Mouse (Mus musculus) midbrain, embryonic 16.5 days (tissue): ENCODE results near the gene Ppdpf. TPM values are rescaled to one million over a fixed set of nuclear protein-coding genes. Genes with fewer than 3 reads are reported as not detected.
A peak's percentile ranks its signal among the peaks of the same experiment; 100 is the strongest.

Experiments
- ATAC-seq: fragments of 200-750 bp; cut with Nextera tagmentation; 2 replicates; pipeline ENCODE4 v1.8.0; 2017; ENCODE audit warnings: moderate TSS enrichment
- H3K27ac ChIP-seq: fragments of 300-500 bp; sonication (generic); 2 replicates; pipeline ENCODE4 v1.5.1; 2014; ENCODE audit warnings: mild to moderate bottlenecking, low read length, mixed read lengths
- H3K27me3 ChIP-seq: fragments of 300-500 bp; sonication (generic); 2 replicates; pipeline ENCODE4 v1.6.1; 2014; ENCODE audit warnings: low read depth, low read length, mixed read lengths; ENCODE audit not compliant: control insufficient read depth, insufficient read depth
- H3K36me3 ChIP-seq: fragments of 300-500 bp; sonication (generic); 2 replicates; pipeline ENCODE4 v1.6.1; 2014; ENCODE audit warnings: mild to moderate bottlenecking, low read length, moderate library complexity, mixed read lengths; ENCODE audit not compliant: control insufficient read depth, insufficient read depth
- H3K4me1 ChIP-seq: fragments of 300-500 bp; sonication (generic); 2 replicates; pipeline ENCODE4 v1.6.1; 2014; ENCODE audit warnings: mild to moderate bottlenecking, low read length, mixed read lengths; ENCODE audit not compliant: control insufficient read depth, insufficient read depth
- H3K4me2 ChIP-seq: fragments of 300-500 bp; sonication (generic); 2 replicates; pipeline ENCODE4 v1.6.1; 2014; ENCODE audit warnings: mild to moderate bottlenecking, low read length, mixed read lengths
- H3K4me3 ChIP-seq: fragments of 300-500 bp; sonication (generic); 2 replicates; pipeline ENCODE4 v1.5.1; 2014; ENCODE audit warnings: low read depth, mild to moderate bottlenecking, low read length, moderate library complexity, mixed read lengths
- H3K9ac ChIP-seq: fragments of 300-500 bp; sonication (generic); 2 replicates; pipeline ENCODE4 v1.6.1; 2014; ENCODE audit warnings: low read depth, low read length, mixed read lengths
- H3K9me3 ChIP-seq: fragments of 300-500 bp; sonication (generic); replicated peaks from 2 replicates; pipeline ENCODE4 v1.6.1; 2014; ENCODE audit warnings: mild to moderate bottlenecking, low read length, mixed read lengths; ENCODE audit not compliant: control insufficient read depth, poor library complexity, severe bottlenecking
- WGBS: fragments of 180-500 bp; shearing (Covaris S2); extraction: QIAGEN DNeasy Blood & Tissue Kit; methylation state at CpG from one replicate; pipeline ENCODE4 v1.1.7; 2014; 5-methylcytosine and 5-hydroxymethylcytosine counted together
- polyA plus RNA-seq: library from polyadenylated mRNA; unstranded; fragments of >200 nt; fragmentation: Nextera tagmentation; extraction: Ambion mirVana; gene quantifications from 2 replicates; pipeline ENCODE4 v1.2.1, GENCODE M21; 2015

Ppdpf gene
- polyA plus RNA-seq = 407 and 408 TPM in 2 replicates

DNA sequence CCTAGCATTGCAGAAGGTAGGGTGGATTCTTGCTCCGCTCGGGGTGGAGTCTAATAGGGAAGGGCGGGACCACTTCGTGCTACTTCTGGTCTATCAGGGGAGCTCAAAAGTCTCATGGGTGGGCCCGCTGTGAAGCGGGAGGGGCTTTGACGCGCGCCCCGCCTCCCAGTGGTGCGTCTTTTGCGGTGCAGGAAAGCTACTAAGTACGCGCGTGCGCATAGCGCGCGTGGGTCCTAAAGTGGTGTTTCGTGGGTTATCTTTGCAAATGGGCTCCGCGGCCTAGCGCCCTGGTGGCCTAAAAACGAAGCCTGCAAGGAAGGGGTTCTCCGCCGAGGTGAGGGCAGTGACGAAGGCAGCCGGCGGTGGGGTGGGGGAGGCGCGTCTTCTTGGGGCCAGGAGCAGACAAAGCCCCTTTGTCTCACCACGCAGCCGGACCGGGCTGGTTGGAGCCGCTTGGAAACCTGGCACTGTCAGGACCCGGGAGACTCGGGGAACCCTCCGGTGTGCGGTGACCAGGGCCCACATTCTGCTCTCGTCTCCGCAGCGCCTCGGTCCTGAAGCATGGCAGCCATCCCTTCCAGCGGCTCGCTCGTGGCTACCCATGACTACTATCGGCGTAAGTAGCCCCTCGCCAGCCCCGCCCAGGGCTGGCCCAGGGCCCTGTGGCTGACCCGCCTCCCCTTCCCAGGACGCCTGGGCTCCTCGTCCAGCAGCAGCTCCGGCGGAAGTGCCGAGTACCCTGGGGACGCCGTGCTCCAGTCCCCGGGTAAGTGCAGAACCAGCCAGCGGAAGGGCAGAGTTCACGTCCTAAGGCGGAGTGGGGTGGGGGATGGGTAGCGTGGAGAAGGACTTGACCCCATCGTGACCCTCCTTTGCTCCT is at the start of gene Ppdpf:
Ppdpf (plus strand) TSS at position 127 of the 880 bp plus-strand sequence.
- H3K9ac ChIP-seq = peak within 1 kb of the TSS; percentile 96
- H3K9me3 ChIP-seq = no peaks in the 10 kb centered on the region

DNA sequence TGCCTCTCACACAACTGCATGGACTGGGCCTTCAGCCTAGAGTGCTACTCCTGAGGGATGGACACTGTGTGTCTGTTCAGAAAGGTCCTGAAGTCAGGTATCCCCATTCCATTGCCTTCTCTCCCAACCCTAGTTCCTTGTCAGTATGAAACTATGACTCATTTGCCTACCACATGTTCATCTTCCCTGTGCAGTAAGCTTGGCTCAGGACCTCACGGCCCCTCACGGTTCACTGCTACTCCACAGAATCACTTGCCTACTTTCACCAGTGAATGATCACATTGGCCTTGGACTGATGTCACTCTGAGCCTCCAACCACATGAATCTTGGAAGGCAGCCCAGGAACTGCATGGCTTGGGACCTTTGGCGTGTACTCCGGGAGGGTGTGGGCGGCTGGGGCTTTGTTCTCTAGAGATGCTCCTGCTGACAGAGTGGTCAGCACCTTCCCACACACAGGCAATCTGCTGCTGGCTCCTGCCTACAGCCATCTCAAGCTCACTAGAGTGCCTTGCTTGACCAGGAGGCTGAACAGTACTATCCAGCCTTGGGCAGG is 47.3 kb upstream of the Ppdpf start:
- Histone ChIP-seq H3K4me1 (peaks cover 6% of the 10 kb centered on the region), H3K9me3 (no peaks in the 10 kb centered on the region), H3K9ac (no peak overlapping the region), H3K27me3 (no peaks in the 10 kb centered on the region), H3K4me2 (no peak overlapping the region), H3K36me3 (no peaks in the 10 kb centered on the region), H3K27ac (no peak overlapping the region), H3K4me3 (no peak overlapping the region)
- ATAC-seq = no peak
- 83% methylated on average over 5 of the region's 5 CpGs for WGBS

More for the DNA sequence above, at the start of gene Ppdpf:
- H3K4me3 ChIP-seq = peak within 1 kb of the TSS; percentile 79
- peak within 1 kb of the TSS; percentile 63 for H3K4me2 ChIP-seq
- H3K27ac ChIP-seq = peak within 1 kb of the TSS; percentile 96
- peak; percentile 92 for ATAC-seq
- no peaks in the 10 kb centered on the region for H3K27me3 ChIP-seq
- under 1% methylated on average over 64 of the region's 64 CpGs for WGBS
- H3K4me1 ChIP-seq = peaks cover 10% of the 10 kb centered on the region
- H3K36me3 ChIP-seq = no peaks in the 10 kb centered on the region

- peaks cover under 1% of the 10 kb centered on the region for H3K4me1 ChIP-seq
- H3K36me3 ChIP-seq = no peaks in the 10 kb centered on the region; the same call in 1 of the 2 replicates
- no peak overlapping the region for H3K9ac ChIP-seq
- 63% methylated on average over 8 of the region's 8 CpGs for WGBS
- H3K4me2 ChIP-seq = no peak overlapping the region
- no peak overlapping the region for H3K4me3 ChIP-seq
- no peaks in the 10 kb centered on the region for H3K27me3 ChIP-seq
- no peaks in the 10 kb centered on the region for H3K9me3 ChIP-seq
- ATAC-seq = no peak
- no peak overlapping the region for H3K27ac ChIP-seq
These were observed 44.3 kb upstream of the Ppdpf start for GRCm38 (mm10) chr2:181142703-181143135.

GRCm38 (mm10) chr2:181143509-181144276 is 43.4 kb upstream of the Ppdpf start:
- peaks cover 10% of the 10 kb centered on the region for H3K4me1 ChIP-seq
- no peaks in the 10 kb centered on the region; the same call in 1 of the 2 replicates for H3K36me3 ChIP-seq

GRCm38 (mm10) chr2:181144675-181145074 is 42.4 kb upstream of the Ppdpf start:
- no peaks in the 10 kb centered on the region for H3K27me3 ChIP-seq
- H3K4me3 ChIP-seq = no peak overlapping the region
- peaks cover 3% of the 10 kb centered on the region; the same call in 1 of the 2 replicates for H3K36me3 ChIP-seq
- 86% methylated on average over 2 of the region's 2 CpGs for WGBS
- H3K4me1 ChIP-seq = peaks cover 10% of the 10 kb centered on the region
- no peak for ATAC-seq
- H3K9ac ChIP-seq = no peak overlapping the region
- no peak overlapping the region for H3K27ac ChIP-seq
- H3K9me3 ChIP-seq = no peaks in the 10 kb centered on the region
- no peak overlapping the region for H3K4me2 ChIP-seq

More at GRCm38 (mm10) chr2:181143509-181144276, 43.4 kb upstream of the Ppdpf start:
- no peak overlapping the region for H3K4me3 ChIP-seq
- WGBS = 63% methylated on average over 2 of the region's 2 CpGs
- H3K27ac ChIP-seq = no peak overlapping the region
- no peaks in the 10 kb centered on the region for H3K9me3 ChIP-seq
- no peak overlapping the region for H3K9ac ChIP-seq
- H3K27me3 ChIP-seq = no peaks in the 10 kb centered on the region
- no peak overlapping the region for H3K4me2 ChIP-seq
- no peak for ATAC-seq

DNA sequence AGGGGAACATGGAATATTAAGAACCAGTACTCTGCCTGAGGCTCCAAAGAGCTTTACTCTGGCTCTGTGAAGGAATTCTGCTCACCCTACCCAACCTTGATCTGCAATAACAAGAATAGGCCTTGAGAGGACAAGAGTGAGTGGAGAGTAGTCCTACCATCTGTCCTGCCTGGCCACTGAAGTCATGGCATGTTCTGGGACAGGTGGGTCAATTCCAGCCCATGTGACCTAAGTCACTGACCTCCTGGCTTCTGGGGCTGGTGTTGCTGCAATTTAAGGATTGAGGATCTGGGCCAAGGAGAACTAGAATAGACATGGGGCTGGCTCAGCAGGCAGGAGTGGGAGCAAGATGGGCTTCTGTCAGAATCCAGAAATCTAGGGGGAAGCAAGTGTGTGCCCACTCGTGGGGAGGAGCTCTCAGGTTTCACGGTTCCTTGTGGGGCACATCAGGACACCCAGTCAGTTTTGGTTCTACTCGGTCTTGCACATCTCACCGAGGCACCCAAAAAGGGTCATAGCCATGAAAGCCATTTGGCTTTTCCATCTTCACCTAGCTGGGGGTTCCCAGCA is 40.0 kb upstream of the Ppdpf start:
- Histone ChIP-seq H3K4me3 (no peak overlapping the region), H3K4me1 (peaks cover 10% of the 10 kb centered on the region), H3K27ac (no peak overlapping the region), H3K4me2 (no peak overlapping the region), H3K27me3 (peaks cover 5% of the 10 kb centered on the region), H3K36me3 (peaks cover 10% of the 10 kb centered on the region), H3K9ac (no peak overlapping the region), H3K9me3 (no peaks in the 10 kb centered on the region)
- no peak for ATAC-seq
- WGBS = 52% methylated on average over 4 of the region's 4 CpGs

GRCm38 (mm10) chr2:181147546-181148317 is 39.3 kb upstream of the Ppdpf start:
- no peak for ATAC-seq
- Histone ChIP-seq H3K9me3 (no peaks in the 10 kb centered on the region), H3K27ac (no peak overlapping the region), H3K36me3 (peaks cover 13% of the 10 kb centered on the region), H3K4me3 (peak overlapping the region; percentile 30), H3K4me2 (peak overlapping the region; percentile 61), H3K4me1 (peaks cover 10% of the 10 kb centered on the region), H3K27me3 (peaks cover 5% of the 10 kb centered on the region), H3K9ac (no peak overlapping the region; the same call in 1 of the 2 replicates)
- WGBS = 2% methylated on average over 43 of the region's 61 CpGs

GRCm38 (mm10) chr2:181148318-181148955 is 38.6 kb upstream of the Ppdpf start:
- Histone ChIP-seq H3K4me3 (peak overlapping the region; percentile 30), H3K4me2 (peak overlapping the region; percentile 61), H3K9ac (no peak overlapping the region), H3K36me3 (peaks cover 19% of the 10 kb centered on the region), H3K9me3 (no peaks in the 10 kb centered on the region), H3K27me3 (peaks cover 5% of the 10 kb centered on the region), H3K4me1 (peaks cover 10% of the 10 kb centered on the region), H3K27ac (no peak overlapping the region)
- no peak for ATAC-seq
- 12% methylated on average over 29 of the region's 31 CpGs for WGBS
